Mouse (Mus musculus) liver, embryonic 16.5 days (tissue): Measurements from ENCODE around the gene Dip2a. TPM values are rescaled to one million over a fixed set of nuclear protein-coding genes. Genes with fewer than 3 reads are reported as not detected.
A peak's percentile ranks its signal among the peaks of the same experiment; 100 is the strongest.

Source experiments
- ATAC-seq: fragments of 200-750 bp; cut with Nextera tagmentation; 2 replicates; pipeline ENCODE4 v1.8.0; 2017; ENCODE audit warnings: low read depth, mild to moderate bottlenecking, moderate number of reproducible peaks, moderate library complexity
- H3K27ac ChIP-seq: fragments of 300-500 bp; sonication (generic); 2 replicates; pipeline ENCODE4 v1.5.1; 2014; ENCODE audit warnings: mild to moderate bottlenecking, low read length
- H3K27me3 ChIP-seq: fragments of 300-500 bp; sonication (generic); 2 replicates; pipeline ENCODE4 v1.6.1; 2014; ENCODE audit warnings: low read depth, low read length, mixed read lengths; ENCODE audit not compliant: control insufficient read depth, insufficient read depth
- H3K36me3 ChIP-seq: fragments of 300-500 bp; sonication (generic); 2 replicates; pipeline ENCODE4 v1.6.1; 2014; ENCODE audit warnings: mild to moderate bottlenecking; ENCODE audit not compliant: control insufficient read depth, insufficient read depth
- H3K4me1 ChIP-seq: fragments of 300-500 bp; sonication (generic); 2 replicates; pipeline ENCODE4 v1.6.1; 2014; ENCODE audit warnings: low read depth, low read length, mixed read lengths; ENCODE audit not compliant: control insufficient read depth
- H3K4me2 ChIP-seq: fragments of 300-500 bp; sonication (generic); 2 replicates; pipeline ENCODE4 v1.6.1; 2014; ENCODE audit warnings: low read depth, low read length, mixed read lengths
- H3K4me3 ChIP-seq: fragments of 300-500 bp; sonication (generic); 2 replicates; pipeline ENCODE4 v1.5.1; 2014; ENCODE audit warnings: low read depth, mild to moderate bottlenecking, low read length
- H3K9ac ChIP-seq: fragments of 300-500 bp; sonication (generic); 2 replicates; pipeline ENCODE4 v1.6.1; 2014; ENCODE audit warnings: low read depth, low read length
- H3K9me3 ChIP-seq: fragments of 300-500 bp; sonication (generic); replicated peaks from 2 replicates; pipeline ENCODE4 v1.6.1; 2016; ENCODE audit warnings: low read length; ENCODE audit not compliant: control insufficient read depth
- WGBS: fragments of 180-500 bp; shearing (Covaris S2); extraction: QIAGEN DNeasy Blood & Tissue Kit; methylation state at CpG from one replicate; pipeline ENCODE4 v1.1.7; 2014; ENCODE audit not compliant: insufficient replicate concordance; 5-methylcytosine and 5-hydroxymethylcytosine counted together
- polyA plus RNA-seq: library from polyadenylated mRNA; unstranded; fragments of >200 nt; fragmentation: Nextera tagmentation; extraction: Ambion mirVana; gene quantifications from 2 replicates; pipeline ENCODE4 v1.2.1, GENCODE M21; 2015

Gene Dip2a
- polyA plus RNA-seq, 1 experiment from 2014 or later: 1.6 TPM

DNA sequence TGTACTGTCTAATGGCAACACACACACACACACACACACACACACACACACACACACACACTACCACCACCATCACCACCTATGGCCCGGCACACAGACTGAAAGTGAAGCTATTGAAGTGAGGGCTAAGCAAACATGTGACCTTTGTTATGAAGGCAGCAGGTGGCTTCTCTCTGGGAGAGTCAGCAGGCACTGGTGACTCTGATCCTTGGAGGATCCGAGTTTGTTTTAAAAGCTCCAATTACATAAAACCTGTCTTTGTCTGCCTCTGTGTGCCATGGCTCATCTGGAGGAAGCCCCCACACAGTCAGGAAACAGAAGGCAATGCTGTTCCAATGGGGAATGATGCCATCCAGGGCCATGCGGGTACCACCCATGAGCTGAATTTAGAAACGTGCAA is 98.5 kb downstream of the Dip2a start:
- Histone ChIP-seq H3K36me3 (no peaks in the 10 kb centered on the region), H3K4me1 (no peaks in the 10 kb centered on the region), H3K9me3 (no peaks in the 10 kb centered on the region), H3K27me3 (no peaks in the 10 kb centered on the region), H3K4me2 (no peak overlapping the region), H3K9ac (no peak overlapping the region), H3K27ac (no peak overlapping the region), H3K4me3 (no peak overlapping the region)
- 42% methylated on average over 4 of the region's 4 CpGs for WGBS
- ATAC-seq: no peak

DNA sequence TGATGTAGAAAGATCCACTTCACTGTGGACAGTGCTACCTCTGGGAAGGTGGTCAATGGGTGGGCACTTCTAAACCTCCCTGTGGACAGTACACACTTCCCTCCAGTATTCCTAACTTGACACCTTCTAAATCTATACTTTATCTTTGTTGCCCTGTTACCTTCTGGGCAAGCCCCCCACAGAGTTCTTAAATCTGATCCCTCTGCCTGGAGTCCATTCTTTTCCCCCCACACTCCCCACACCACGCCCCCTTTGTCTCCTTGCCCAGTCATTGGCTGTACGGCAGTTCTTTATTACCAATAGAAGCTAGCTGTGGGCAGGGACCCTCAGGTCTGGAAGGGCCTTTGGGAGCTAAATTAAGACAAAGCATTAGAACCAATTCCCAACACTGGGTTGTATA is 100.0 kb downstream of the Dip2a start:
- Histone ChIP-seq H3K27ac (no peak overlapping the region), H3K9me3 (no peaks in the 10 kb centered on the region), H3K9ac (no peak overlapping the region), H3K27me3 (no peaks in the 10 kb centered on the region), H3K4me1 (no peaks in the 10 kb centered on the region), H3K4me2 (no peak overlapping the region), H3K36me3 (no peaks in the 10 kb centered on the region), H3K4me3 (no peak overlapping the region)
- no peak for ATAC-seq
- 50% methylated on average over 2 of the region's 2 CpGs for WGBS

DNA sequence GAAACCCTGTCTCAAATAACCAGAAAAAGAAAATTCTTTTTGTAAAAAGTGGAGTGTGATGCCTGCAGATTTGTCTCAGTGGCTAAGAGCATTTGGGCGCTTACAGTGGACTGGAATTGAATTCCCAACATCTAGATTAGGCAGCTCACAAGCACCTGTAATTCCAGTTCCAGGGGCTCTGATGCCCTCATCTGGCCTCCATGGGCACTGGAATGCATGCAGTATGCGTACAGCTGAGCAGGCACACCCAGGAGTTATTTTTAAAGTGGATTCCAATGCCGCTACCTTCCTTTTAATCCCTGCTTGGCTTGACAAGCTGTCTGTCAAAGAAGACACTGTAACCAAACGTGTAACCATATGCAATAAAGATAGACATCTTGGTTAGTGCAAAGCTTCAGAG is 105.7 kb downstream of the Dip2a start:
- H3K4me1 ChIP-seq: peaks cover 4% of the 10 kb centered on the region; the same call in 1 of the 2 replicates
- no peak for ATAC-seq
- no peaks in the 10 kb centered on the region for H3K36me3 ChIP-seq
- no peak overlapping the region for H3K27ac ChIP-seq
- 52% methylated on average over 4 of the region's 4 CpGs for WGBS
- H3K27me3 ChIP-seq: no peaks in the 10 kb centered on the region
- no peaks in the 10 kb centered on the region for H3K9me3 ChIP-seq
- H3K4me2 ChIP-seq: no peak overlapping the region
- no peak overlapping the region for H3K4me3 ChIP-seq
- no peak overlapping the region for H3K9ac ChIP-seq

DNA sequence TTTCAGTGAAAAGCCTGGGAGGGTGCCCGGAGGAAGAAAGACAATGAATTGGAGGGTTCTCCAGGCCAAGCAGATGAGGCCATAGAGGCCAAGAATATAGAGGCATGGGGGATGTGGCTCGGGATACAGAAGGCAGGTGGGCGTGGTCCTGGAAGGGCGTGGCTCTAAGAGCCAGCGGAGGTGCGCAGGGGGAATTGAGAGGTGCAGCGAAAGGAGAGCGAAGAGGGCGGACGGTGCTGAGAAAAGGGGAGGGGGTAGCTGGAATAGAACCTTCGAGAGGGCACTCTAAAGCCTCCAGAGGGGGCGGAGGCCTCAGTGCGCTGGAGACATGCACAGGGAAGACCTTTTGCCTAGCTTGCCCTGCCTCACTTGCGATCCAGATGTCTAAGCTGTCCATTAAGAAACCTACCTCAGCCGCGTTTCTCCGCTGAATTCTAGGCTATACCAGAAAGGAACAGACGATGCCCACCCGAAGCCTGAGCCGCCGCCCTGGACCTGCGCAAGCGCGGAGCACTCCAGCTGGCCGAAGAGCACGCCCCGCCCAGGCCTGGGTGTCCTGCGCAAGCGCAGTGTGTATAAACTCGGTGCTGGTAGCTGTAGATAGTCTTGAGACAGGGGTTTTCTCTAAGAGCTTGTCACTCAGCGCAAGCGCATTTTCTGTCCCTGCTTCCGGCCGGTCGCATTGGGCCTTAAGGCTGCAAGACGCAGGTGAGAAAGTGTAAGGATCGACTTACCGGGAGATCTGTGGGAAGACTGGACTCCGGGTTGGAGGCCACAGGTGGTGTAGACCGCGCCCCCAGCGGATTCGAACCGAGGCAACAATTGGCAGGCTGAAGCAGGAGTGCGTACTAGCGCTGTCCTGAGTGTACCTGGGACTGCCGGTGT is 107.5 kb downstream of the Dip2a start, which contains the start of gene Prmt2:
Gene Prmt2 (minus strand): TSS at position 525 of the 885 bp plus-strand sequence.
- peak within 1 kb of the TSS; percentile 67 for H3K9ac ChIP-seq
- no peaks in the 10 kb centered on the region for H3K36me3 ChIP-seq
- peak within 1 kb of the TSS; percentile 37; the same call in 1 of the 2 replicates for H3K27ac ChIP-seq
- ATAC-seq: peak; percentile 98
- H3K27me3 ChIP-seq: no peaks in the 10 kb centered on the region
- H3K4me2 ChIP-seq: peak within 1 kb of the TSS; percentile 96
- no peaks in the 10 kb centered on the region for H3K9me3 ChIP-seq
- 1% methylated on average over 47 of the region's 47 CpGs for WGBS
- peak within 1 kb of the TSS; percentile 73 for H3K4me3 ChIP-seq
- H3K4me1 ChIP-seq: peaks cover 4% of the 10 kb centered on the region; the same call in 1 of the 2 replicates

DNA sequence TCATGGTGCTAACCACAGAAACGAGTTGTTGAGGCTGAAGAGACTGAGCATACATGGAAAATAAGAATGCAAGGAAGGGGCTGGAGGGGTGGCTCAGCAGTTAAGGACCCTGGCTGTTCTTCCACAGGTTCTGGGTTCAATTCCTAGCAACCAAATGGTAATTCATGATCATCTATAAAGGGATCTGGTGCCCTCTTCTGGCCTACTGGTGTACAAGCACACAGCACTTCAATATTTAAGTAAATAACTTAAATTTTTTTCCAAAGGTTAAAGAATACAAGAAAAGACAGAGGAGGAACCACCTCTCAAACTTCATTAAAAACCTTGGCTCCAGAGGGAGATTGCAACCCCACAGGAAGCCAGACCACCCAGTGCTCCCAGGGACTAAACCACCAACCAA is 115.5 kb downstream of the Dip2a start:
- H3K4me2 ChIP-seq: no peak overlapping the region
- WGBS: 24% methylated on average over 1 of the region's 1 CpGs

DNA sequence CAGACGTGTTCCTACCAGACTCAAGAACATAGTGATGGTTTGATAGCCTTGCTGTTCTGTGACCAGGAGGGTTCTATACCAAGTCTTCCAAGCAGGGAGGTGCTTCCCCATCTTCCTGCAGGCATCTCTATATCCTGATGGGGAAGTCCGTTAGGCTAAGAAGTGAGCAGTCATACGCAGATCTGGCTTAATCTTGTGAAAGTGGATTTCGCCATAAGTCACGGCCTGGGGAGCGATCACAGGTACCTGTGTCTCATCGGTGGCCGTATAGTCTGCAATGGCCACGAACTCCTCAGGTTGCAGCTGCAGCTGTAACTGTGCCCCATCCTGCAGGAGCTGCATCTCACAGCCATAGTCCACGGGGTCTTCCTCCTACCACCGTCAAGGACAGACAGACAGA is 119.1 kb downstream of the Dip2a start:
- no peak for ATAC-seq
- Histone ChIP-seq H3K4me1 (no peaks in the 10 kb centered on the region), H3K4me3 (no peak overlapping the region), H3K36me3 (no peaks in the 10 kb centered on the region), H3K4me2 (no peak overlapping the region), H3K9me3 (no peaks in the 10 kb centered on the region), H3K9ac (no peak overlapping the region), H3K27ac (no peak overlapping the region), H3K27me3 (no peaks in the 10 kb centered on the region)
- 74% methylated on average over 11 of the region's 11 CpGs for whole genome bisulfite sequencing

More for the DNA sequence above, 115.5 kb downstream of the Dip2a start:
- Histone ChIP-seq H3K36me3 (no peaks in the 10 kb centered on the region), H3K9me3 (no peaks in the 10 kb centered on the region), H3K27me3 (no peaks in the 10 kb centered on the region), H3K4me3 (no peak overlapping the region), H3K4me1 (no peaks in the 10 kb centered on the region), H3K9ac (no peak overlapping the region), H3K27ac (no peak overlapping the region)
- no peak for ATAC-seq

DNA sequence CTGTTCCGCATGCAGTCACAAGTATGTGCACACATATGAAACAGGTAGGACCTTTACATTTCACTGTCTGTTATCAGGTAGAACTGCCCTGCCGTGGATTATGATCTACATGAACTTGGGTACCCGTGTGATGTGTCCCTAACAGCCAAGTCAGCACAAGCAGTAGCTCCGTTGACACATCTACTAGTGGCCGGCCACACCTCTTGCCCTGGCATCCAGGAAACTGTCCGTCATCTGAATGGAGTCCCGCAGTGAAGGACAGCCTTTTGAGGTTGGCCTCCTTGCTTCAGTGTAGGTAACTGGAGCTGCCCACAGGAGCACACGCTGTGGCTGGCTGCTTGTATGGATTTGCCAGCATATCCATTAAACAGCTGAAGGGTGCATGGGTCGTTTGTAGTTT is 126.9 kb downstream of the Dip2a start:
- Histone ChIP-seq H3K4me3 (no peak overlapping the region), H3K9me3 (peaks cover 8% of the 10 kb centered on the region), H3K4me1 (no peaks in the 10 kb centered on the region), H3K4me2 (no peak overlapping the region), H3K27ac (no peak overlapping the region), H3K9ac (no peak overlapping the region), H3K36me3 (peaks cover 8% of the 10 kb centered on the region; the same call in 1 of the 2 replicates), H3K27me3 (no peaks in the 10 kb centered on the region)
- WGBS: 60% methylated on average over 9 of the region's 9 CpGs
- ATAC-seq: no peak

DNA sequence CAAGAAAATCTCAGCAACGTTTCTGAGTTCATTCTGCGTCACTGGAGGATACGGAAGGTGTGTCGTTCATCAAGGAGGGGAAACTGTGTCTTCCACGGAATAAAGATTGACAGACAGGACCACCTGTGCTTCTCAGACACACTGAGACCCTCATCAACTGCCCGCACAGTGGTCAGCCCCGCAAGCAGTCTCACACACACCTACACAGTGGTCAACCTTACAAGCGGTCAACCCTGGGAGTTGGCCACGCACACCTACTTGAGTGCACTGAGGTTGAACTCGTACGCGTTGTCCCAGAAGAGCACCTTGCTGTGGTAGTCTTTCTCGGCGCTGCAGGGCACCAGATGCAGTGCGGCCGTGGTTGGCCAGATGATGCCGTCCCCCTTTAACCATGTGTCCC is 128.0 kb downstream of the Dip2a start:
- Histone ChIP-seq H3K36me3 (peaks cover 8% of the 10 kb centered on the region; the same call in 1 of the 2 replicates), H3K4me1 (no peaks in the 10 kb centered on the region), H3K27ac (no peak overlapping the region), H3K9ac (no peak overlapping the region), H3K9me3 (peaks cover 8% of the 10 kb centered on the region), H3K4me2 (no peak overlapping the region), H3K27me3 (no peaks in the 10 kb centered on the region), H3K4me3 (no peak overlapping the region)
- no peak for ATAC-seq
- 80% methylated on average over 17 of the region's 17 CpGs for WGBS

DNA sequence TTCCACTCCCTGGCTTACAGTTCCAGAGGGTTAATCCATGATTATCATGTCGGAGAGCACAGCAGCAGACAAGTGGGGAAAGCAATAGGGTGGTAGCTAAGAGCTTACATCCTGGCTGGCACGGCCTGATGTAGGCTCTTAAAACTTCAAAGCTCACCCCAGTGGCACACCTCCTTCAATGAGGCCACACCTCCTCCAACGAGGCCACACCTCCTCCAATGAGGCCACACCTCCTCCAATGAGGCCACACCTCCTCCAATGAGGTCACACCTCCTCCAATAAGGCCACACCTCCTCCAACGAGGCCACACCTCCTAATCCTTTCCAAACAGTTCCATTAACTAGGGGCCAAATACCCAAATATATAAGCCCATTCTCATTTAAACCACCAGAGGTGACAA is 130.9 kb downstream of the Dip2a start:
- no peak overlapping the region for H3K4me3 ChIP-seq
- peaks cover 8% of the 10 kb centered on the region; the same call in 1 of the 2 replicates for H3K36me3 ChIP-seq
- WGBS: 67% methylated on average over 4 of the region's 4 CpGs
- ATAC-seq: no peak
- H3K27ac ChIP-seq: no peak overlapping the region
- H3K27me3 ChIP-seq: no peaks in the 10 kb centered on the region
- H3K4me2 ChIP-seq: no peak overlapping the region
- no peaks in the 10 kb centered on the region for H3K4me1 ChIP-seq
- H3K9me3 ChIP-seq: peaks cover 8% of the 10 kb centered on the region
- no peak overlapping the region for H3K9ac ChIP-seq
